Mouse (Mus musculus): ENCODE measurements around the gene Dnmt3a.

The Dnmt3a gene

DNA sequence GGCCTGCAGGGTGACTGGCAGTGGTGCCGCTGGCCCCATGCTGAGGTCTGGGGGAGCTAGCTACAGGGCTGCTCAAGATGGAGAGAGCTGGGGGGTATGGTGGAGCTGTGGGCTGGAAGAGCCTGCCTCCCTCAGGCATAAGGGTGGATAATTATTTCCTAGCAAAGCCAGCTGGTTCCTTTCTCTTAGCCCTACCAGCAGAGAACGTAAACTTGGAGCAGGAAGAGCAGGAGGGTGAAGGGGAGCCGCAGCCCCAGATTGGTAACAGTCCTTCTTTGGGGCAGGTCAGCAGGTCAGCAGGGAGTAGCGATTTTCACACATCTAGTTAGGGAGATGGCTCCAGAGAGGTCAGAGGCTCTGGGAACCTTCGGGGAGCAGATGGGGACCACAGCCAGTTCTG, 44.4 kb downstream of the Dnmt3a start:
- intact Hi-C loops (cut with DNase I) = no loop called here

DNA sequence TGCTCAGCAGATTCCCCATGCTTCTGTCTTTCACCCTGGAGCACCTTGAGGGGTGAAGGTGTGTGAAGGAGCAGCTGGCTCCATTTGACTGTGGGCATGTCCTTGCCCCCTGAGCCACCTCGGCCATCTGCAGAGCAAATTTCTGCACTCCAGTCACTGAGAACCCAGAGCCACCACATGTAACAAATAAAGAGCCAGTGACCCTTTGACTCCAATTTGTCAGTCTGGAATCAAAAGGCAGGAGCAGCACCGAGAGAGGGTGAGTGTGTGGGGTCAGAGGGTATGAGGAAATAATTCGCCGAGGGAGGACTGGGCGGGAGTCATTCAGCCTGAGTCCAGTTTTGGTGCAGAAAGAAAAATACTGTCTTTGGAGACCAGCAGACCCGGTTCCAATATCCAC, 44.9 kb downstream of the Dnmt3a start:
- intact Hi-C loops (cut with DNase I) = no loop called here

DNA sequence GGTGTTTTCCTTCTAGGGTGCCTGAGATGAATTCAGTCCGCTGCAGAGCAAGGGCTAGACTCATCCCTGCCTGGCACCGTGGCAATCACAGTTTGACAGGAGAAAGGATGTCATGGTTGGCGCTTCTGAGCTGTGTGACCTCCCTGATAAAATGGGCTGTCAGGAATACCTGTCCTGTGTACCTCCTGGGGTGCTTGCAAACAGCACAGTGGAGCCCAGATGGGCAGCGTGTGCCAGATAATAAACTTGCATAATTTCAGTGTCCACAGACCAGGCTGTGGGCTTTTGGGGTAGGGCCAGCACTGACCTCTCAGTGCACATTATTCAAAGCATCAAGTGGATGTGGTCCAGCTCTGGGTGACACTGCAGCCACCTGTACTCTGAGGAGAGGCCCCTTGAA, 45.4 kb downstream of the Dnmt3a start:
- intact Hi-C loops (cut with DNase I) = no loop called here

DNA sequence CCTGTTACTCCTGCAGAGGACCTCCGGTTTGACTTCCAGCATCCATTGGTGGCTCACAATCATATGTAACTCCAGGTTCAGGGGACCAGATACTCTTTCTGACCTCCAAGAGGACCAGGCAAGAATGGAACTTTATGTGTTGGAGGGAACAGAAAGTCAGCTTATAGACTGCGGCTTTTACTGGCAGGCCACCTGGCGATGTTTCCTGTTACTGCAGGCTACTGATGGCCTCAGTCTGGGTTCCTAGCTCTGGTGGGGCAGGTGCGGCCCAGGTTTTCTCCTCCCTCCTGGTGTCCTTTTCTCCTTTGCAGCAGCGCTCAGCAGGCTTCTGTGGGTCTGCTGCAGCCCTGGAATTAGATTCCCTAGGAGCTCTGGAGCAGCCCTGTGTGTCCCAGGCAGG, 46.7 kb downstream of the Dnmt3a start:
- intact Hi-C loops (cut with DNase I) = no loop called here

DNA sequence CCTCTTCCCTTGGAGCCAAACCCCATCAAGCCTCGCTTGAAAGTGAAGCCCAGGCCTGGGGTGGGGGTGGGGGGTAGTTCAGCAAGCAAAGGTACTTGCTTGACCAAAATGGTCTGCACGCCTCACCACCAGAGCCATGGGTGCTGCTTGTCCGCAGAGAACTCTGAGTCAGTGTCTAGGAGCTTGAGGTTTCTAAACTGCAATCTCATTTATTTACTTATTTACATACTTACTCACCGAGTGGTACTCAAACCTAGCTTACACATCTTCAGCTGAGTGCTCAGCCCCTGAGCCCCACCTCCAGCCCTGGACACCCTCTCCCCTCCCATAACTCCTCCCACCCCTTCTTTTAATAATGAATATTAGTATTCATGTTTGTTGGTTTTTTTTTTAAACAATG, 48.6 kb downstream of the Dnmt3a start:
- intact Hi-C loops (cut with DNase I) = no loop called here

DNA sequence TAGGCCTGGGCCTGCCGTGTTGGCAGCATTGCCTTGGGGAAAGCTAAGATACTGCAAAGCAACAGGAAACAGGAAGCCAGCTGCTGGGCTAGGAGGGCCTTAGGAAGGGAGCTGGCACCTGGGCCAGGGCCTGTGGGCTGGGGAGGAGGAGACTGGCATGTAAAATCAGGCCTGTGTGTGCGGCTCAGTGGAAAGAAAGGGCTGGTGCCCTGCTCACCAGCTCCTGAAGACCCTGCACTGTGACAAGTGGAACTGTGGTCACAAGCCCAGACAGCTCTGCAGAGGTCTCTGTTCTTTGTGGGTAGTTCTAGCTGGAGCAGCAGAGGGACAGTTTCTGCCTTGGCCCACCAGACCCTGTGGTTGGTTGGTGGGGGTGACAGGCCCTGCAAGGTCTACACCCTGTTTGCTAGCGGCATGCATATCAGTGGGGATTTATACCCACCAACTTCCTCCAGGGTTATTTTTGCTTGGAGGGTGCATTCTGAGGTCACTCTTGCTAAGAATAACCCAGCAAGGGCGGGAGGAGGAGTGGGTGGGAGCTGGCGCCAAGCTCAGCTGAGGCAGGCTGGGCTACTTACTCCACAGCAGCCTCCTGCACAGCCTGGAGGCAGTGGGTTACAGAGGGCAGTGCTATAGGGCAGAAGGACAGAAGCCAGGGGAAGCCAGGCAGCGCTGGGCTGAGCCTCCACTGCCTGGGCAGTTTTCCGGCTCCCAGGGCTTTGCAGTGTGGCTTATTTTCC, 50.1 kb downstream of the Dnmt3a start:
- intact Hi-C loops (cut with DNase I) = loop anchor here (5.0 kb wide), 1 partner anchor 49 kb away; the partner anchor contains the start of gene Dnmt3a

DNA sequence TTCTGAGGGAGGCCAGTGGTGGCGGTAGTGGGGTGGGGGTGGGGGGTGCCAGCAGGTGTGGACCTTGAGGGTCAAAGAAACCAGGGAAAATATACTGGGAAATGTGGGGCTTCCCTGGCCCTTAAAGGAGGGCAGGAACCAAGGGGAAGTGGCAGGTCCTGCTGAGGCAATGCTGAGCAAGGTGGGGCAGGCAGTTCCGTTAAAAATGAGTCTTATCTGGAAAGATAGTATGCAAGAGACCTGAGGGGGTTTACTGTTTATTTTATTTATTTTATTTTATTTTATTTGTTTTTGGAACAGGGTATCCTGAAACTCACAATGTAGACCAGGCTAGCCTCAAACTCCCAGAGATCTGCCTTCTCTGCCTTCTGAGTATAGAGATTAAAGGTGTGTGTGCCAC, 50.9 kb downstream of the Dnmt3a start:
- intact Hi-C loops (cut with DNase I) = loop anchor here (5.0 kb wide), 1 partner anchor 49 kb away; the partner anchor contains the start of gene Dnmt3a

DNA sequence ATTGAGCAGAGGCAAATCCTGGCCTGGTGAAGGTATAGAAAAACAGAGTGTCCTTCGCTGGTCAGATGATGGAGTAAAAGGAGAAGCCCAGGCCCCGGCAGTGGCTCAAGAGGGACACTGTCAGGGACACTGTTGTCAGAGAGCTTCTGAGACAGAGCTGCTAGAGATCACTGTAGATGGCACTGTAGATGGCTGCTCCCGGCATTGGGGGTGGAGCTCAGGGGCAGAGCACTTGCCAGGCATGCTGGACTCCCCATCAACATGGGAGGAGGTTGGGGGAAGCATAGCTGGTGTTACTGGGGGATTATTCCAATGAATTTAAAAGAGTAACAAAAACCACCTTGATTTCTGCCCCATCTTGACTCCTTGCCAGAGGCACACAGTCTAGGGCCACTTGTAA, 51.4 kb downstream of the Dnmt3a start:
- intact Hi-C loops (cut with DNase I) = loop anchor here (5.0 kb wide), 1 partner anchor 50 kb away; the partner anchor contains the start of gene Dnmt3a

DNA sequence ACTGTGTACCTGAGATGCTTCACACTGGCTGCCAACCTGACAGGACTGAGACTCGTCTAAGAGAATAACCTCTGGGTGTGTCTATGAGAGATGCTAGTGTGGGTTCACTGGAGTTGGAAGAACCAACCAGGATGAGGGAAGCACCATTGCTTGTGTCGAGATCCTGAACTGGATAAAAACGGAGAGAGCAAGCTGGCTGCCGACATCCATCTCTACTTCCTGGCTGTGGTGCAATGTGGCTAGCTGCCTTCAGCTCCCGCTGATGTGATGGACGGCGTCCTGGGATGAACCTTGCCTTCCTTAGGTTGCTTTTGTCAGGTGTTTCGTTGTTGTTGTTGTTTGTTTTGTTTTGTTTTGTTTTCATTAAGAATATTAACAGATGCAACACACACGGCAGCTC, 52.0 kb downstream of the Dnmt3a start:
- intact Hi-C loops (cut with DNase I) = loop anchor here (5.0 kb wide), 1 partner anchor 50 kb away; the partner anchor contains the start of gene Dnmt3a

DNA sequence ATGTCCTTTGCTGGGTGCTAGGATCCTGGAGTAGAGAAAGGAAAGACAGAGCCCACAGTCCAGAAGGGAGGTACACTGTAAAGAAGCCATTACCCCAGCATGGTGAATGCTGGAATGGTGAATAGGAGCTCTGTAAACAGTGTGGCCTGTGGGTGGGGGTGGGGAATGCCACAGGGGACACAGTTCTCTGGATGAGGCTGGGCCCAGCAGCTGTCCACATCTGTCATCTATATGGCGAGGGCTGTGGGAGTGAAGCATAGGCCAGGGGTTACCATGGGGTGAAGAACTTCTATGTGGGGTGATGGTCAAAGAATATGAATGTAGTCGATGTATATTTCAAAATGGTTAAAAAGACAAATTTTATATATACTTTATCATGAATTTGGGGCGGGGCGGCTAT, 52.9 kb downstream of the Dnmt3a start:
- intact Hi-C loops (cut with DNase I) = loop anchor here (5.0 kb wide), 1 partner anchor 51 kb away; the partner anchor contains the start of gene Dnmt3a

DNA sequence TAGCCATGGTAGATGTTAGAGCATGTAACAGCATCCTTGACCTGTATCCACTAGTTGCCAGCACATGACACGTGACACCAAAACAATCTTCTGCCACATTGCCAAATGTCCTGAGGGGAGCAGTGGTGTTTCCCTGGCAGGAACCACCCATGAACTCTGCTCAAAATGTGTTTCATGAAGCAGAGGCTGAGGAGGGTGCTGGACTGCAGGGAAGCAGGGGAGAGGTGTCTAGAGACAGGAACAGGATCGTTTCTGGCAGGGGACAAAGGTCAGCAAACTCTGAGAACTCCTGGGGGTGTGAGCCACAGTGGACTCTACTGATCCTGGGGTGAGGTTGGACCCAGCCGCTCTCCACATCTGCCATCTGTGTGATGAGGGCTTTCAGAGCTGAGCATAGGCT, 53.7 kb downstream of the Dnmt3a start:
- intact Hi-C loops (cut with DNase I) = loop anchor here (5.0 kb wide), 1 partner anchor 52 kb away; the partner anchor contains the start of gene Dnmt3a

DNA sequence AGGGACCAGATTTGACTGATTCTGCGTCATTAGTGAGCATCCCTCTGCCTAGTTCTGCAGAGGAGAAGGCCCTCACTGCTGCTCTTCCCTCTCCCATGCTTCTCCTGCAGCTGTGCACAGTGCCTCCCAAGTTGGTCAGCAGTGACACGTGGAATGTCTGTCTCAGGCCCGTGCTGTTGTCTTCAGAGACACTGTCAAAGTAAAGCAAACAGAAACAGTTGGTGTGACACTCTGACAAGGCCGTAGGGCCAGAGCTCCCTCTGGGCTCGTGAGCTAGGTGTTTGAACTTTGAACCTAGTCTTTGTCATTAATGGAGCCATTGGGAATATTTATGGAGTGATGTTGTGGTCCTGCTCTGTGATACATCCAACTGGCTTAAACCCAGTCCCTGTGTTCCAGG, 54.2 kb downstream of the Dnmt3a start:
- intact Hi-C loops (cut with DNase I) = no loop called here

DNA sequence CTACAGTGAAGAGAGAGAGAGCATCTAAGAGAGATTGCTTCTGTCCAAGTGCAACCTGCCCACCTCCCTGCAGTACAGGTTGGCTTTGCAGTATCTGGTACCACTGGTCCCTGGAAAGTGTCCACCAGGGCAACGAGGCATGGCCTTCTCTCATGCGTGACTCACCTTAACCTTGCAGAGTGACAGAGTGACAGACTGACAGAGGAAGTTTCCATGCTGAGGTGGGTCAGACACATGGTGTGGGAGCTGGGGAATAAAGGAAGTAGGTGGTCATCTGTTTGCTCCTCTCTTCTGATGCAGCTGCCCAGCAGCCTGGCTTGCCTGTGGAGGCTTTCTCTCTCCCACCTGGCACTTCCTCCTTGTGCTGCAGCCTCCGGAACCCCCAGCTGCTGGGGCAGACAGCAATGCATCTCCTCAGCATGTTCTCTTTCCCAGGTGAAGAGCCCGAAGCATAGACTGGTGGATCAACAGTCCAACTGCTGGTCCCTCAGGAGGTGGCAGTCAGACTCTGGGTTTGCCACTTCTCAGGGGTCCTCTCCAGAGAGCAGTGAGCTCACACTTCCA, 55.9 kb downstream of the Dnmt3a start:
- intact Hi-C loops (cut with DNase I) = no loop called here

DNA sequence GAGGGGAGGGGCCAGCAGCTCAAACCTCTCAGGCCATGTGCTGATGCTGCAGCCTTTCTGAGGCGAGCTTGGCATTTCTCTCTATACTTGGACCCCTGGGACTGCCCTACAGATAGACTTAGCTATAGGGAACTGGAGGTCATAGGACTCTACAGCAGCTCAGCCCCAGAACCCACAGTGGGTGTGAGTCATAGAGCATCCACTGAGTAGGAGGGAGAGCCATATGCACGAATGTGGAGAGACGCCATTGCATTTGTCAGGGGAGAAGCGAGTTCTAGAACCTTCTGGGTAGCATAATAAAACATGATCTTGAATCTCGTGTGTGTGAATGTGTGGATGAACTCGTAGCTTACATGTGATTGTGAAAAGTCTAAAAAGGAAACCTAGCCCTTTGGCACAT, 56.4 kb downstream of the Dnmt3a start:
- intact Hi-C loops (cut with DNase I) = no loop called here

DNA sequence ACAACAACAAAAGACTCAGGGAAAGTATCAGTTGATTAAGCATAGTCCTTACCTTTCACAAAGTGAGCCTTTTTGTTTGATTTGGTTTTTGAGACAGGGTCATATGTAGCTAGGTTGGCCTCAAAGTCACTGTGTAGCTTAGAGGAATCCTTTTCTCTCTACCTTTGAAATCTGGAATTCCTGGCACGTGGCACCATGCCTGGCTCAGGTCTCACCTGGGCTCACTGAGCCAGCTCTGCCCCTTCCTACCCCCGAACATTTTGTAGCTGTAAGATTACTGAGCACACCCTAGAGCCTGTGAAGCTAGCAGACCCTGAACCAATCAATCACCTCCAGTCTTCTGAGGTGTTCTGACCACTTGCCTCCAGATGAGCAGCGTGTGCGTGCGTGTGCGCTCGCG, 58.4 kb downstream of the Dnmt3a start:
- intact Hi-C loops (cut with DNase I) = no loop called here

DNA sequence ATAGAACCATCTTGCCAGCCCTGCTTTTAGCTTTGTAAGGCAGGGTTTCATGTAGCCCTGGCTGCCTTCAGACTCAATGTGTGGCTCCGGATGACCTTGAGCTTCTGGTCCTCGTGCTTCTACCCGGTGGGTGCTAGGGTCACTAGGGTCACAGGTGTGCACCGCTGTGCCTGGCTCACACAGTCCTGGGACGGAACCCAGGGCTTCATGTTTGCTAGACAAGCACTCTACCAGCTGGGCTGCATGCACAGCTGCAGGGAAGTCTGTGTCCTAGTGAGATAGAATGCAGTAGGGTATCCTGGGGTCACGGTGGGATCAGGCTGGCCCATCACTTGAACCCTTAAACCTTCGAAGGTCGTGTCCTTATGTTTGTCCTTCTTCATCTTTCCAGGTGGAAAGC, 59.8 kb downstream of the Dnmt3a start:
- intact Hi-C loops (cut with DNase I) = no loop called here

DNA sequence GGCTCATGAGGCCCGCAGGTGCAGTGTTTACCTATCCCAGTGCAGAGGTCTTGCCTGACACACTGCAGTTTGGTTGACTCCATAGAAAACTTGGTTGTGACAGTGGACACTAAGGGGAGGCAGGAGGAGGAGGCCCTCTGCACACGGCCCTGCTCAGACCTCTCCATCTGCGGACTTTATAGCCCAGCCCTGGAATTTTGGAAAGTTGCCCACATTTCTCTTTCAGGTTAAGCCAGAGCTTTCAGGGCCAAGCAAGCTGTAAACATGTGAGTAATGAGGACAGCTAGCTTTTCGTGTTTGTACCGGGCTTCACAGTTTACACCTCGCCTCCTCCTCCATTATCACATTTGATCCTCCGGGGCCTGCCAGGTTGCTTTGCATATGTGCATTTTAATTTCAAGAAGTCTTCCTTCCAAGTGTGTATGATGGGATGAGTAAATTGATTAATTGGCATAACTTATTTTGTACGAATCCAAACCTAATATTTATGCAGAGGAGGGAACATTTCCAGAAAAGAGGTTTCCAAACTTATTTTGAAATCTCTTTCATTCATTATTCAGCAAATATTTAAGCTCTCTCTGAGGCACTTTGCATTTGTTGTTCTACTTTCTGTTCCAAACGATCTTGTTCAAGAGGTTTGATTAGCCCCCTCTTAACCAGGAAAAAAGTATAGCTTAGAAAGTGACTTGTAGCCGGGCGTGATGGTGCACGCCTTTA, 61.0 kb downstream of the Dnmt3a start:
- intact Hi-C loops (cut with DNase I) = no loop called here

DNA sequence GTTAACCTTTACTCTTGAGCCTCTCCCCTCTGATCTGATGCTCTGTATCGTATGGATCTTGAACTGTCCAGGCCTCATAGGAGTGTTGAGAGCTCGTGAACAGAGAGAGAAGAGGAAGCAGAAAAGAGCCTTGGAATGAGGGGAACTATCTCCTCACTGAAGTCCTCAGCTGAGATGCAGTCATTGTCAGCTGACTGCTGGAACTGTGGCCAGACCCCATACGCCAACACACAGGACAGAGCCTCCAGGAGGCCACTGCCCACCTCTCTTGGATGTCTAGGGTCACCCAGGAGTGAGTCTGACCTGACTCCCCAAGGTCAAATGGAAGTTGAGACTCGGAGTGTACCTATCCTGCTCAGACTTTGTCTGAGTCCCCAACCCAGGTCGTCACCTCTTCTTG, 62.3 kb downstream of the Dnmt3a start:
- intact Hi-C loops (cut with DNase I) = no loop called here

DNA sequence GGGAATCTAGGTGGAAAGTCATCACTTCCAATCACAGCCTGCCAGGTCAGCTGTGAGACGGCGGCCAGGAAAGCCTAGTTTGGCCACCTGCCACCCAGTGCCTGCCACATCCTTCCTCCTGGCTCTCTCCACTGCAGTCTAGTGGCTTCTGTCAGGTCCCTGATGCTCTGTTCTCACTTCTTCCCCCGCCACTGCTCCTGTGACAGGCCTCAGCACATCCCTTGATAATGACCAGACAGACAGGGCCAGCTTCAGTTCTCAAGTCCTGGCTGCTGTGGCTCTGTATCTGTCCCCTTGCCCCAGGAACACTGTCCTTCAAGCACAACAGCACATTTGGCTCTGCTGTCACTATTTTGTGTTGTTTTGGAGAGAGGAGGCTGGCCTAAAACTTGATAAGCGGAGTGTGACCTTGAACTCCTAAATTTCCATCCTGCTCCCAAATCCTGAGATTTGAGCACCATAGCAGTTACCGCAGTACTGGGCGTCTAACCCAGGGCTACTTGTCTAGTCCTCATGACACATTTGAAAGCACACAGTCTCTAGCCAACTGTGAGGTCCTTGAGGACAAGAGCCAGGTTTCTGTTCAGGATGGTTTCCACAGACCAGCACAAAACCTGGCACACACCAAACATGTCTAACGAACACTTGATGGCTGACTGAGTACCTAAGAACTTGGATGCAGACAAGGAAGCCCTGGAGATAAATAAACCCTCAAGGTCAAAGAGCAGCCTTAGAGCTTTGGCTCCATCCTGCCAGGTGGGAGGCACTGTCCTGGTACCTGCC, 63.1 kb downstream of the Dnmt3a start:
- intact Hi-C loops (cut with DNase I) = no loop called here

DNA sequence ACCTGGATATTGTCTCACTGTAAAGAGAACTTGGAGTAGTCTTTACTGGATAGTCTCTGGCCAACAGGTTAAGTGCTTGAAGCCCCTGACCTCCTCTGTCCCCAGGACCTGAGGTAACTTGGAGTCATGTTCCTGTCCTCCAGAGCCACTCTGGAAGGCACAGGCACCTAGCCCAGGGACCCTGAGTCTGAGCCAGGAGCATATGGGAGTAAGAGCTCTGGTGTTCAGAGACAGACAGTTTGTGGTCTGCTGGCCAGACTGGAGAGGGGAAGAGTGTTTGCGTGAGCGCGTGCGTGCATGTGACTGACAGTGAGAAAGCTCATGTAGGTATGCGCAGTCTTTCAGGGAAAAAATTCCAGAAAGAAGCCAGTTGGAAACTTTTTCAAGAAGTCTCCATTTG, 64.2 kb downstream of the Dnmt3a start:
- intact Hi-C loops (cut with DNase I) = no loop called here

DNA sequence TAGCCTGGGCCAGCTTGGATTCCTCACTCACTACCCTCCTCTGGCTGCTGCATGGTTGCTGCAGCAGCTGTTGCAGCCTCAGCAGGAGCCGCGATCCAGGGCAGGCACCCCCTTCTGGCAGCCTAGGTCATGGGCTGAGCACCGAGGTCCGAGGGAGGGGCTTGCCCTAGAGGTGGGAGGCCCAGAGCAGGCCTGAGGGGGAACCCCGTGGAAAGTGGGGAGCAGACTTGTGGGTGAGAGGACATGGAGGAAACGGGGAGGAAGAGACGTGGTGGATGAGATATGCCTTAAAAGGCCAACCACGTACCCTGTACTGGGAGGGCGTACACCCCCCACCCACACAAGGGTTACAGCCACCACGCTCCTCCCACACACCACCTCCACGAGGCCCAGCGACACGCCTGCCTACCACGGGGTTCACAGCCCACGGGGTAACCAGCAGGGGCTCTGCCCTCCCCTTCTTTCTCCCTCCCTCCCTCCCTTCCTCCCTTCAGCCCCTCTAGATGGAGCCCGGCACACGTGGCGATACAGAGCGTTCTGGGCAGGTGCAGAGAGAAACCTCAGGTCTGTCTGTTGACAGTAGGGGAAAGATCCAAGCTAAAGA, 65.2 kb downstream of the Dnmt3a start:
- intact Hi-C loops (cut with DNase I) = no loop called here

All from adrenal gland (tissue).